Mouse (Mus musculus): ENCODE results near the gene Ugt2b34. TPM values are rescaled to one million over a fixed set of nuclear protein-coding genes. Genes with fewer than 3 reads are reported as not detected.
"Not testable (repeated sequence)": the region's sequence is repeated elsewhere in the genome, so short reads cannot be mapped to it uniquely, and the experiment has no call there.

Ugt2b34 gene
- total RNA-seq (2017), result not detected in 3 replicates

- ATAC-seq (replicated peaks; ENCODE audit: insufficient number of reproducible peaks, low FRiP score, low TSS enrichment, poor library complexity, severe bottlenecking), result no peak
These were observed at the start of gene Ugt2b34 for GRCm38 (mm10) chr5:86906758-86907157. Gene Ugt2b34, minus strand, starts transcription at chr5:86906937.

GRCm38 (mm10) chr5:86942111-86942510 is 35.4 kb upstream of the Ugt2b34 start:
- ATAC-seq (replicated peaks; ENCODE audit: insufficient number of reproducible peaks, low FRiP score, low TSS enrichment, poor library complexity, severe bottlenecking), result no peak

- ATAC-seq (replicated peaks; ENCODE audit: insufficient number of reproducible peaks, low FRiP score, low TSS enrichment, poor library complexity, severe bottlenecking), result no peak
These were observed 19.7 kb upstream of the Ugt2b34 start, which contains the start of gene Ugt2b1 for GRCm38 (mm10) chr5:86926426-86926825. Gene Ugt2b1, minus strand, starts transcription at chr5:86926530.

- ATAC-seq (replicated peaks; ENCODE audit: insufficient number of reproducible peaks, low FRiP score, low TSS enrichment, poor library complexity, severe bottlenecking), result no peak
These were observed 14.0 kb upstream of the Ugt2b34 start for GRCm38 (mm10) chr5:86920661-86921233.

- ATAC-seq (replicated peaks; ENCODE audit: insufficient number of reproducible peaks, low FRiP score, low TSS enrichment, poor library complexity, severe bottlenecking), result no peak
These were observed 4.8 kb upstream of the Ugt2b34 start for GRCm38 (mm10) chr5:86911357-86912099.

GRCm38 (mm10) chr5:86910770-86911169 is 4.0 kb upstream of the Ugt2b34 start:
- ATAC-seq (replicated peaks; ENCODE audit: insufficient number of reproducible peaks, low FRiP score, low TSS enrichment, poor library complexity, severe bottlenecking), result no peak

- no peak for ATAC-seq (replicated peaks; ENCODE audit: insufficient number of reproducible peaks, low FRiP score, low TSS enrichment, poor library complexity, severe bottlenecking)
These were observed 16.8 kb downstream of the Ugt2b34 start for GRCm38 (mm10) chr5:86889933-86890332.

GRCm38 (mm10) chr5:86888420-86888819 is 18.3 kb downstream of the Ugt2b34 start:
- no peak for ATAC-seq (replicated peaks; ENCODE audit: insufficient number of reproducible peaks, low FRiP score, low TSS enrichment, poor library complexity, severe bottlenecking)

GRCm38 (mm10) chr5:86887081-86887480 is 19.7 kb downstream of the Ugt2b34 start:
- ATAC-seq (replicated peaks; ENCODE audit: insufficient number of reproducible peaks, low FRiP score, low TSS enrichment, poor library complexity, severe bottlenecking), result no peak

- no peak for ATAC-seq (replicated peaks; ENCODE audit: insufficient number of reproducible peaks, low FRiP score, low TSS enrichment, poor library complexity, severe bottlenecking)
These were observed 20.1 kb downstream of the Ugt2b34 start for GRCm38 (mm10) chr5:86886620-86887019.

GRCm38 (mm10) chr5:86871877-86872276 is 34.9 kb downstream of the Ugt2b34 start:
- no peak for ATAC-seq (replicated peaks; ENCODE audit: insufficient number of reproducible peaks, low FRiP score, low TSS enrichment, poor library complexity, severe bottlenecking)

- no peak for ATAC-seq (replicated peaks; ENCODE audit: insufficient number of reproducible peaks, low FRiP score, low TSS enrichment, poor library complexity, severe bottlenecking)
These were observed 48.4 kb downstream of the Ugt2b34 start for GRCm38 (mm10) chr5:86858336-86858735.

GRCm38 (mm10) chr5:86857682-86858081 is 49.1 kb downstream of the Ugt2b34 start:
- no peak for ATAC-seq (replicated peaks; ENCODE audit: insufficient number of reproducible peaks, low FRiP score, low TSS enrichment, poor library complexity, severe bottlenecking)

- not testable (repeated sequence) for ATAC-seq (replicated peaks; ENCODE audit: insufficient number of reproducible peaks, low FRiP score, low TSS enrichment, poor library complexity, severe bottlenecking)
These were observed 50.2 kb downstream of the Ugt2b34 start for GRCm38 (mm10) chr5:86856505-86856904.

- ATAC-seq (replicated peaks; ENCODE audit: insufficient number of reproducible peaks, low FRiP score, low TSS enrichment, poor library complexity, severe bottlenecking), result no peak
These were observed 55.1 kb downstream of the Ugt2b34 start for GRCm38 (mm10) chr5:86851658-86852057.

GRCm38 (mm10) chr5:86850104-86850503 is 56.6 kb downstream of the Ugt2b34 start:
- ATAC-seq (replicated peaks; ENCODE audit: insufficient number of reproducible peaks, low FRiP score, low TSS enrichment, poor library complexity, severe bottlenecking), result no peak

GRCm38 (mm10) chr5:86841261-86841660 is 65.5 kb downstream of the Ugt2b34 start:
- not testable (repeated sequence) for ATAC-seq (replicated peaks; ENCODE audit: insufficient number of reproducible peaks, low FRiP score, low TSS enrichment, poor library complexity, severe bottlenecking)

- ATAC-seq (replicated peaks; ENCODE audit: insufficient number of reproducible peaks, low FRiP score, low TSS enrichment, poor library complexity, severe bottlenecking), result no peak
These were observed 66.5 kb downstream of the Ugt2b34 start for GRCm38 (mm10) chr5:86840207-86840606.
